Mouse (Mus musculus): ENCODE measurements at regions not wholly inside any gene's neighbourhood (a gene's known extent, or its start where the extent isn't known, plus 50 kb on each side); places are given as distances from the start of the nearest gene placed in this dataset. TPM values are rescaled to one million over a fixed set of nuclear protein-coding genes. Genes with fewer than 3 reads are reported as not detected.

Small RNA genes in the stretch of these regions (microRNA-seq; reads per million reads assigned to microRNA genes)
- not detected for gene Gm25025
